Mouse (Mus musculus) heart, adult 2 months (tissue): ENCODE results near the gene Clasp1. TPM values are rescaled to one million over a fixed set of nuclear protein-coding genes. Genes with fewer than 3 reads are reported as not detected.

Source experiments
- DNase-seq, 2 experiments: peaks; one replicate each; pipeline ENCODE4 v3.0.0; 2021
- H3K27ac ChIP-seq: fragments of 200-600 bp; 2 replicates; pipeline ENCODE4 v1.8.1; 2022
- H3K27me3 ChIP-seq: fragments of 200-500 bp; 2 replicates; pipeline ENCODE4 v1.6.1; 2012; ENCODE audit warnings: mild to moderate bottlenecking, low read length, inconsistent platforms, mixed read lengths; ENCODE audit not compliant: control insufficient read depth, insufficient read depth
- H3K36me3 ChIP-seq: fragments of 200-500 bp; 2 replicates; pipeline ENCODE4 v1.6.1; 2012; ENCODE audit warnings: low read length, inconsistent platforms; ENCODE audit not compliant: control insufficient read depth, insufficient read depth
- H3K4me1 ChIP-seq: fragments of 200-500 bp; 2 replicates; pipeline ENCODE4 v1.6.1; 2011; ENCODE audit warnings: low read length; ENCODE audit not compliant: control insufficient read depth, insufficient read depth
- H3K4me3 ChIP-seq: fragments of 200-600 bp; 2 replicates; pipeline ENCODE4 v1.8.1; 2022
- H3K79me2 ChIP-seq: fragments of 200-500 bp; replicated peaks from 2 replicates; pipeline ENCODE4 v1.6.1; 2012; ENCODE audit warnings: mild to moderate bottlenecking, inconsistent platforms, low read length, moderate library complexity, mixed read lengths; ENCODE audit not compliant: control insufficient read depth, insufficient read depth
- H3K9ac ChIP-seq: fragments of 200-500 bp; 2 replicates; pipeline ENCODE4 v1.6.1; 2012; ENCODE audit warnings: low read depth, mild to moderate bottlenecking, control low read depth, inconsistent platforms, low read length, mixed read lengths
- CTCF ChIP-seq: fragments of 200-600 bp; IDR thresholded peaks from 2 replicates; pipeline ENCODE4 v1.8.1; 2022; ENCODE audit warnings: antibody characterized with exemption, mild to moderate bottlenecking, moderate library complexity
- EP300 ChIP-seq: fragments of 200-500 bp; IDR thresholded peaks from 2 replicates; pipeline ENCODE4 v1.6.1; 2011; ENCODE audit warnings: low read depth, low read length, control low read depth; ENCODE audit not compliant: insufficient read depth
- POLR2A ChIP-seq: fragments of 200-500 bp; IDR thresholded peaks from 2 replicates; pipeline ENCODE4 v1.6.1; 2011; ENCODE audit warnings: mild to moderate bottlenecking, low read depth, low read length, control low read depth; ENCODE audit not compliant: insufficient read depth
- WGBS: fragments of 180-500 bp; shearing (Covaris S2); methylation state at CpG from one replicate; pipeline ENCODE4 v1.1.7; 2018; 5-methylcytosine and 5-hydroxymethylcytosine counted together
- intact Hi-C: fragments of 180-260 bp; cut with DNase I; formaldehyde crosslinking; loops from one replicate; pipeline ENCODE4 v1.15.1; 2025
- polyA plus RNA-seq: library from polyadenylated mRNA; depleted of rRNA; stranded (reverse); fragments of >200 nt; gene quantifications from 2 replicates; pipeline ENCODE4 v1.2.3, GENCODE M21; 2012
- total RNA-seq, 2 experiments: library from RNA; stranded (reverse); gene quantifications; 2 replicates each; pipeline ENCODE4 v1.2.3; 2021

The Clasp1 gene
- total and polyA plus RNA-seq, 3 experiments: 148 to 407 (median 323) TPM

- 61% methylated on average over 7 of the region's 7 CpGs for WGBS
- H3K9ac ChIP-seq: no peak overlapping the region
- H3K4me3 ChIP-seq: no peak overlapping the region
- no peak for DNase-seq
- intact Hi-C loops: no loop called here
- H3K4me1 ChIP-seq: no peaks in the 10 kb centered on the region
- H3K36me3 ChIP-seq: peaks cover 12% of the 10 kb centered on the region
- TF ChIP-seq EP300 (no peak), POLR2A (no peak), CTCF (no peak)
- H3K27me3 ChIP-seq: no peaks in the 10 kb centered on the region
- no peaks in the 10 kb centered on the region for H3K79me2 ChIP-seq
- H3K27ac ChIP-seq: no peak overlapping the region
Measured at GRCm38 (mm10) chr1:118542880-118543279, 154.0 kb downstream of the Clasp1 start.

GRCm38 (mm10) chr1:118548769-118549168 lies 159.9 kb downstream of the Clasp1 start:
- intact Hi-C loops: no loop called here
- H3K9ac ChIP-seq: no peak overlapping the region
- H3K27ac ChIP-seq: no peak overlapping the region

GRCm38 (mm10) chr1:118551152-118551551 lies 162.3 kb downstream of the Clasp1 start:
- Histone ChIP-seq H3K9ac (no peak overlapping the region), H3K27me3 (no peaks in the 10 kb centered on the region), H3K36me3 (peaks cover 21% of the 10 kb centered on the region), H3K4me1 (no peaks in the 10 kb centered on the region), H3K27ac (no peak overlapping the region), H3K4me3 (no peak overlapping the region), H3K79me2 (no peaks in the 10 kb centered on the region)
- intact Hi-C loops: no loop called here
- 91% methylated on average over 5 of the region's 5 CpGs for WGBS
- TF ChIP-seq CTCF: no peak
- TF ChIP-seq EP300: no peak
- no peak for TF ChIP-seq POLR2A
- DNase-seq: no peak

More at GRCm38 (mm10) chr1:118548769-118549168, 159.9 kb downstream of the Clasp1 start:
- TF ChIP-seq EP300 (no peak), POLR2A (no peak), CTCF (no peak)
- 77% methylated on average over 5 of the region's 5 CpGs for WGBS
- Histone ChIP-seq H3K4me3 (no peak overlapping the region), H3K4me1 (no peaks in the 10 kb centered on the region), H3K36me3 (peaks cover 20% of the 10 kb centered on the region), H3K27me3 (no peaks in the 10 kb centered on the region), H3K79me2 (no peaks in the 10 kb centered on the region)
- no peak for DNase-seq

- Histone ChIP-seq H3K27ac (no peak overlapping the region), H3K79me2 (no peaks in the 10 kb centered on the region), H3K27me3 (no peaks in the 10 kb centered on the region), H3K36me3 (peaks cover 23% of the 10 kb centered on the region), H3K4me3 (no peak overlapping the region), H3K4me1 (no peaks in the 10 kb centered on the region), H3K9ac (no peak overlapping the region)
- no peak for TF ChIP-seq EP300
- TF ChIP-seq CTCF: no peak
- TF ChIP-seq POLR2A: no peak
- DNase-seq: no peak
- 90% methylated on average over 4 of the region's 4 CpGs for WGBS
- intact Hi-C loops: no loop called here
Measured at GRCm38 (mm10) chr1:118552071-118552470, 163.2 kb downstream of the Clasp1 start.

GRCm38 (mm10) chr1:118553045-118553444 lies 164.2 kb downstream of the Clasp1 start:
- no peaks in the 10 kb centered on the region for H3K79me2 ChIP-seq
- H3K27me3 ChIP-seq: no peaks in the 10 kb centered on the region
- DNase-seq: no peak
- H3K27ac ChIP-seq: no peak overlapping the region
- no peak overlapping the region for H3K4me3 ChIP-seq
- 62% methylated on average over 2 of the region's 2 CpGs for WGBS
- TF ChIP-seq POLR2A (no peak), CTCF (no peak), EP300 (no peak)
- H3K4me1 ChIP-seq: no peaks in the 10 kb centered on the region
- H3K9ac ChIP-seq: no peak overlapping the region
- peaks cover 26% of the 10 kb centered on the region for H3K36me3 ChIP-seq
- intact Hi-C loops: no loop called here

- WGBS: 83% methylated on average over 3 of the region's 3 CpGs
- H3K27me3 ChIP-seq: no peaks in the 10 kb centered on the region
- intact Hi-C loops: no loop called here
- peaks cover 24% of the 10 kb centered on the region for H3K36me3 ChIP-seq
- no peaks in the 10 kb centered on the region for H3K79me2 ChIP-seq
- H3K27ac ChIP-seq: no peak overlapping the region
- no peak overlapping the region for H3K4me3 ChIP-seq
- H3K4me1 ChIP-seq: no peaks in the 10 kb centered on the region
- no peak overlapping the region for H3K9ac ChIP-seq
- TF ChIP-seq CTCF (no peak), EP300 (no peak), POLR2A (no peak)
- DNase-seq: no peak
Measured at GRCm38 (mm10) chr1:118553451-118553850, 164.6 kb downstream of the Clasp1 start.
